19 mouse cellular contexts compared by ENCODE assay signal in genomic region chr5:103697875-103698491, GRCm38 (mm10). TPM values are rescaled to one million over a fixed set of nuclear protein-coding genes. Genes with fewer than 3 reads are reported as not detected.
DNase-seq lines count a peak whose midpoint lies in the region; ATAC-seq and TF ChIP-seq lines count a peak whose summit lies in the region.
"Had no signal": no experiment of that assay in that cellular context is flagged by ENCODE, and none has a peak within 500 bp of the region (broad histone marks: within the 10 kb centered on the region; RNA-seq: fewer than 3 reads in every experiment).

No protein-coding gene starts in this region.

- no peak overlapping the region for H3K9ac ChIP-seq in forebrain, postnatal 0 days
- H3K9ac ChIP-seq: forebrain, embryonic 13.5 days; heart, embryonic 15.5 days; hindbrain, embryonic 12.5 days; liver, postnatal 0 days; neural tube, embryonic 15.5 days had no signal

- H3K27me3 ChIP-seq in forebrain, embryonic 10.5 days (ENCODE audit: poor library complexity, severe bottlenecking): peaks cover 40% of the 10 kb centered on the region
- peaks cover 14% of the 10 kb centered on the region for H3K27me3 ChIP-seq in forebrain, postnatal 0 days (ENCODE audit: insufficient read depth, low read length)

- H3K9me3 ChIP-seq in forebrain, embryonic 10.5 days: no peaks in the 10 kb centered on the region
- no peaks in the 10 kb centered on the region for H3K9me3 ChIP-seq in forebrain, postnatal 0 days (ENCODE audit: low read length)
- H3K9me3 ChIP-seq: forebrain, embryonic 13.5 days; heart, embryonic 15.5 days; hindbrain, embryonic 12.5 days; neural tube, embryonic 15.5 days had no signal

- H3K4me3 ChIP-seq in forebrain, embryonic 10.5 days: no peak overlapping the region
- no peak overlapping the region for H3K4me3 ChIP-seq in forebrain, postnatal 0 days (ENCODE audit: low read depth, low read length)
- no peak overlapping the region for H3K4me3 ChIP-seq in layer of hippocampus, adult 2 months
- H3K4me3 ChIP-seq: forebrain, embryonic 13.5 days; heart, embryonic 15.5 days; hindbrain, embryonic 12.5 days; neural tube, embryonic 15.5 days had no signal

- TF ChIP-seq CTCF in forebrain, postnatal 0 days (IDR thresholded peaks at IDR 0.05; ENCODE audit: low read depth): no peak
- no peak for TF ChIP-seq CTCF in layer of hippocampus, adult 2 months (conservative IDR thresholded peaks at IDR 0.05)

- WGBS in forebrain, embryonic 10.5 days: 74% methylated on average over 5 of the region's 5 CpGs
- 69% methylated on average over 5 of the region's 5 CpGs for WGBS in forebrain, postnatal 0 days

- DNase-seq in forebrain, embryonic 10.5 days (ENCODE audit: extremely low spot score, low spot score): no peak
- no peak for DNase-seq in forebrain, postnatal 0 days
- DNase-seq in thymus, postnatal 25 days: peak; percentile 27
- no peak for DNase-seq in thymus, postnatal 10 days (ENCODE audit: low spot score in 2 of 2)
- peak; percentile 73 for DNase-seq in fibroblast of lung, adult 2 months (ENCODE audit: low read depth)
- DNase-seq in adrenal gland, postnatal 4 days (ENCODE audit: low spot score in 2 of 2): no peak
- DNase-seq in left cerebral cortex, adult 8-10 months (ENCODE audit: low spot score in 2 of 2): no peak
- DNase-seq in layer of hippocampus, adult 2 months (ENCODE audit: low spot score in 2 of 2): no peak
- DNase-seq: cerebellum, postnatal 10 days; gastrocnemius, postnatal 10 days; kidney, adult 11 months; kidney, postnatal 36 days; layer of hippocampus, postnatal 36 days; liver, postnatal 0 days had no signal

- H3K4me1 ChIP-seq in forebrain, embryonic 10.5 days: peaks cover 21% of the 10 kb centered on the region
- peaks cover 7% of the 10 kb centered on the region; the same call in 1 of the 2 replicates for H3K4me1 ChIP-seq in forebrain, postnatal 0 days (ENCODE audit: insufficient read depth)

- H3K4me2 ChIP-seq in forebrain, postnatal 0 days (ENCODE audit: low read depth): no peak overlapping the region
- H3K4me2 ChIP-seq: forebrain, embryonic 13.5 days; heart, embryonic 15.5 days; hindbrain, embryonic 12.5 days; neural tube, embryonic 15.5 days had no signal

- 0 out of 2 replicates have a peak overlapping the region, but pooled peaks have one; percentile 44 for H3K27ac ChIP-seq in forebrain, embryonic 10.5 days
- no peak overlapping the region for H3K27ac ChIP-seq in forebrain, postnatal 0 days (ENCODE audit: low read depth, low read length)
- no peak overlapping the region for H3K27ac ChIP-seq in layer of hippocampus, adult 2 months
- H3K27ac ChIP-seq: forebrain, embryonic 13.5 days; heart, embryonic 15.5 days; hindbrain, embryonic 12.5 days; neural tube, embryonic 15.5 days had no signal

- ATAC-seq in forebrain, postnatal 0 days: no peak
- ATAC-seq: forebrain, embryonic 13.5 days; liver, postnatal 0 days had no signal

- H3K36me3 ChIP-seq in forebrain, embryonic 10.5 days (replicated peaks): no peaks in the 10 kb centered on the region
- H3K36me3 ChIP-seq in forebrain, postnatal 0 days (ENCODE audit: insufficient read depth): no peaks in the 10 kb centered on the region
- H3K36me3 ChIP-seq: heart, embryonic 15.5 days; hindbrain, embryonic 12.5 days; neural tube, embryonic 15.5 days had no signal

RNA-seq across cellular contexts. Expression of gene Aff1, which starts 5.8 kb away (rescaled TPM):
- 4.3 and 5.1 TPM in 2 replicates for polyA plus RNA-seq in forebrain, embryonic 10.5 days (2016; fragmentation: Nextera tagmentation; extraction: Ambion mirVana)
- 2.4 and 4.0 TPM in 2 replicates for total RNA-seq in forebrain, postnatal 0 days (2014; rRNA removed)
- polyA plus RNA-seq in forebrain, postnatal 0 days (2015; fragmentation: Nextera tagmentation; extraction: Ambion mirVana): 0.88 and 1.0 TPM in 2 replicates
- 10 to 100 TPM; 37.5 to 43.3 TPM for total RNA-seq in adrenal gland, postnatal 4 days (2021)
- total RNA-seq in left cerebral cortex, adult 8-10 months (2022): 10 to 100 TPM; 14.5 to 17.8 (median 15.7) TPM
- total RNA-seq in layer of hippocampus, adult 2 months (2021): 10 to 100 TPM; 18.0 to 21.3 TPM

RNA-seq across cellular contexts. Expression of gene 1700016H13Rik, which starts 42.2 kb away (rescaled TPM):
- polyA plus RNA-seq in forebrain, embryonic 10.5 days (2016; fragmentation: Nextera tagmentation; extraction: Ambion mirVana): 0.14 and 0.24 TPM in 2 replicates
- 0.33 and 1.0 TPM in 2 replicates for total RNA-seq in forebrain, postnatal 0 days (2014; rRNA removed)
- polyA plus RNA-seq in forebrain, postnatal 0 days (2015; fragmentation: Nextera tagmentation; extraction: Ambion mirVana): 0.24 and 0.38 TPM in 2 replicates
- not detected for total RNA-seq in adrenal gland, postnatal 4 days (2021)
- not detected for total RNA-seq in left cerebral cortex, adult 8-10 months (2022)
- total RNA-seq in layer of hippocampus, adult 2 months (2021): not detected
- total RNA-seq: adrenal gland, adult 18-20 months; layer of hippocampus, postnatal 36 days had no signal
- polyA plus RNA-seq: hindbrain, embryonic 12.5 days; liver, postnatal 0 days had no signal

Comparison
In these comparisons a context has a peak if more than half of its experiments do, and no peak if none do; other contexts are left out.
1. DNase-seq: peak in thymus, postnatal 25 days (single experiment) and fibroblast of lung, adult 2 months (single experiment); none in forebrain, embryonic 10.5 days (single experiment), forebrain, postnatal 0 days (single experiment), thymus, postnatal 10 days (0 of 2), adrenal gland, postnatal 4 days (0 of 2), left cerebral cortex, adult 8-10 months (0 of 2) and layer of hippocampus, adult 2 months (0 of 2).